Mouse (Mus musculus) ES-Bruce4 (cell line): ENCODE measurements around the gene Chchd5.

ENCODE experiments used
- CTCF ChIP-seq: IDR thresholded peaks from one replicate; pipeline ENCODE4 v1.8.1; 2011; ENCODE audit warnings: low read depth, low read length
- EP300 ChIP-seq: IDR thresholded peaks from 2 replicates; pipeline ENCODE4 v1.6.1; 2011; ENCODE audit warnings: low read depth, low read length; ENCODE audit not compliant: insufficient read depth
- POLR2A ChIP-seq: IDR thresholded peaks from one replicate; pipeline ENCODE4 v1.8.1; 2011; ENCODE audit warnings: low read length; ENCODE audit not compliant: insufficient read depth

DNA sequence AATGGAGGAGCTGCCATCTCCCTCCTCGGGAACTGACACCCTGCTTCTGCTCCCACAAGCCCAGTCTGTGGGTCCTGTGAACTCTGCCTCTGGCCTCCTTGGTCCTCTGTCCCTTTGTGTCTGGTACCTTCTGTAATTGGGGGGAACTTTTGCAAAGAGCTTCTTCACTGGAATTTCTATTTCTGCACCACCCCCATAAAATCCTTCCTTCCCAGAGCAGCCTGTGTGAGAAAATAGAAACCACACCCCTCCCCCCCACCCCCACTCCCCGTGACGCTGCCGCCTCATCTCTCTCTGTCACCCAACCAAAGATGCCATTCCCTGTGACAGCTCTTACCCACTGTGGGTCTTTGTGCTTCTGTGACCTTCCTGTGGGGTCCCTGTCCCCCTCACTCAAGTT lies 39.1 kb upstream of the Chchd5 start:
- TF ChIP-seq CTCF, result no peak
- no peak for TF ChIP-seq POLR2A
- no peak for TF ChIP-seq EP300
